Mouse (Mus musculus): ENCODE measurements around the gene Panx2.

DNA sequence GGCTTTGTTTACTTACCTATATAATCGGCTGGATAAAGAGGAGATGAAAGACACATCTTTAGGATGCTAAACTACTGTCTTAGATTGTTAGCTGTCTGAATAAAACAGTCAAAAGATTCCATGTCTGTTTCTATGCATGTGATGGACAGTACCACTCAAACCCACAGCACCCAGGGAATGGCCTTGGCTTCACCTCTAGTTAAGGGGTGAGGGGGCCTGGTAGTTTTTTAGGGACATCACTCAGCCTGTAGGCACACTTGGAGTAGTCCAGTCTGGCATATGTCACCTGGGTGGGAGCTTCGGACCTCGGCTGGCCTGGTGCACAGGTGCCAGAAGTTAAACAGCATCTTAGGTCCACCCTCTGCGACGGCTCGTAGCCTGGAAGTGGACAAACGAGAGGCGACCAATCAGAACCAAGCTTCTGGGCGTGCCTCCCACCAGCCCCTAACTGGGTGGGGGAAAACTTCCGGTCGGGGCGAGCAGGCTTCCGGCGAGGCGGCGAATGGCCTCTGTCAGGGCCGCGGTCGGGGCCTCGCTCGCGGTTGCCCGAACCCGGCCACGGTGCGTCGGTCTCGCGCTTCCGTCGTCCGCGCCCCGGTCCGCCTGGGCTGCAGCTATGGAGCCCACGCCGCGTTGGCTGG lies 29.2 kb downstream of the Panx2 start, which contains the start of gene Selenoo:
- TF ChIP-seq CTCF (IDR thresholded peaks at IDR 0.05; ENCODE audit: low read depth, low read length) (no peak), POLR2A (IDR thresholded peaks at IDR 0.05; ENCODE audit: insufficient read depth, low read length) (peak; percentile 5), EP300 (IDR thresholded peaks at IDR 0.05; ENCODE audit: insufficient read depth, low read depth, low read length) (no peak)

Measured in ES-Bruce4 (cell line).